In genomic region chr1:34733026-34733913, GRCm38 (mm10) we compare ENCODE assay signal across 26 mouse cellular contexts.
DNase-seq lines count a peak whose midpoint lies in the region; ATAC-seq lines count a peak whose summit lies in the region.
"Had no signal": no experiment of that assay in that cellular context is flagged by ENCODE, and none has a peak within 500 bp of the region (broad histone marks: within the 10 kb centered on the region; RNA-seq: fewer than 3 reads in every experiment).

No protein-coding gene starts in this region.

- H3K4me2 ChIP-seq in hindbrain, embryonic 16.5 days (ENCODE audit: low read length): no peak overlapping the region
- no peak overlapping the region for H3K4me2 ChIP-seq in hindbrain, embryonic 12.5 days (replicated peaks)
- H3K4me2 ChIP-seq in neural tube, embryonic 14.5 days (ENCODE audit: low read depth, low read length): no peak overlapping the region
- H3K4me2 ChIP-seq: embryonic facial prominence, embryonic 12.5 days; embryonic facial prominence, embryonic 15.5 days; forebrain, embryonic 12.5 days; heart, embryonic 12.5 days; heart, embryonic 15.5 days; hindbrain, embryonic 15.5 days had no signal

- H3K36me3 ChIP-seq in hindbrain, embryonic 16.5 days (ENCODE audit: control insufficient read depth, insufficient read depth, low read length): no peaks in the 10 kb centered on the region
- no peaks in the 10 kb centered on the region for H3K36me3 ChIP-seq in hindbrain, embryonic 12.5 days
- no peaks in the 10 kb centered on the region for H3K36me3 ChIP-seq in neural tube, embryonic 14.5 days (ENCODE audit: control insufficient read depth, insufficient read depth, low read length)
- H3K36me3 ChIP-seq: embryonic facial prominence, embryonic 12.5 days; embryonic facial prominence, embryonic 15.5 days; forebrain, embryonic 12.5 days; heart, embryonic 12.5 days; heart, embryonic 15.5 days; hindbrain, embryonic 10.5 days; hindbrain, embryonic 15.5 days had no signal

- DNase-seq in right cerebral cortex, postnatal 10 days (ENCODE audit: low spot score in 2 of 2): peak; percentile 3 to 11
- no peak for DNase-seq in right cerebral cortex, adult 2 months (ENCODE audit: low spot score in 2 of 2)
- DNase-seq in cerebellum, postnatal 10 days: no peak
- DNase-seq: adrenal gland, adult 2 months; adrenal gland, postnatal 14 days; cerebellum, adult 11-12 months; cerebellum, adult 8-10 months; cerebellum, postnatal 25 days; gastrocnemius, postnatal 10 days; gastrocnemius, postnatal 36 days; heart, postnatal 10 days; heart, postnatal 36 days had no signal

- ATAC-seq in hindbrain, embryonic 16.5 days: 0 out of 2 replicates have a peak, but pooled peaks have one; percentile 58
- ATAC-seq in hindbrain, embryonic 12.5 days (ENCODE audit: low FRiP score): no peak
- peak; percentile 74; the same call in 1 of the 2 replicates for ATAC-seq in neural tube, embryonic 14.5 days (ENCODE audit: low read depth)
- ATAC-seq: CD4-positive, CD25-positive, alpha-beta regulatory T cell, adult 4 months; forebrain, embryonic 16.5 days; inflammation-experienced regulatory T-cells, adult 6 months; intestine, embryonic 16.5 days had no signal

- no peaks in the 10 kb centered on the region; the same call in 1 of the 2 replicates for H3K4me1 ChIP-seq in hindbrain, embryonic 16.5 days (ENCODE audit: control insufficient read depth, insufficient read depth, low read depth, low read length)
- no peaks in the 10 kb centered on the region for H3K4me1 ChIP-seq in hindbrain, embryonic 12.5 days
- H3K4me1 ChIP-seq in neural tube, embryonic 14.5 days (ENCODE audit: control insufficient read depth, insufficient read depth, low read length): no peaks in the 10 kb centered on the region
- H3K4me1 ChIP-seq: embryonic facial prominence, embryonic 12.5 days; embryonic facial prominence, embryonic 15.5 days; forebrain, embryonic 12.5 days; hindbrain, embryonic 10.5 days had no signal

- H3K9me3 ChIP-seq in hindbrain, embryonic 16.5 days (ENCODE audit: control insufficient read depth, low read length): no peaks in the 10 kb centered on the region
- H3K9me3 ChIP-seq in hindbrain, embryonic 12.5 days (replicated peaks): no peaks in the 10 kb centered on the region
- H3K9me3 ChIP-seq in neural tube, embryonic 14.5 days (ENCODE audit: control insufficient read depth, low read length): no peaks in the 10 kb centered on the region
- H3K9me3 ChIP-seq: embryonic facial prominence, embryonic 12.5 days; embryonic facial prominence, embryonic 15.5 days; forebrain, embryonic 12.5 days; heart, embryonic 12.5 days; heart, embryonic 15.5 days; hindbrain, embryonic 10.5 days; hindbrain, embryonic 15.5 days had no signal

- H3K4me3 ChIP-seq in hindbrain, embryonic 16.5 days (ENCODE audit: low read length): no peak overlapping the region
- no peak overlapping the region for H3K4me3 ChIP-seq in hindbrain, embryonic 12.5 days
- no peak overlapping the region for H3K4me3 ChIP-seq in neural tube, embryonic 14.5 days (ENCODE audit: low read depth, low read length)
- H3K4me3 ChIP-seq: embryonic facial prominence, embryonic 12.5 days; embryonic facial prominence, embryonic 15.5 days; forebrain, embryonic 12.5 days; heart, embryonic 12.5 days; heart, embryonic 15.5 days; hindbrain, embryonic 10.5 days; hindbrain, embryonic 15.5 days had no signal

- H3K27me3 ChIP-seq in hindbrain, embryonic 16.5 days (replicated peaks; ENCODE audit: control insufficient read depth, insufficient read depth, low read length): no peaks in the 10 kb centered on the region
- no peaks in the 10 kb centered on the region for H3K27me3 ChIP-seq in hindbrain, embryonic 12.5 days
- H3K27me3 ChIP-seq in neural tube, embryonic 14.5 days (ENCODE audit: control insufficient read depth, insufficient read depth, low read length): no peaks in the 10 kb centered on the region
- H3K27me3 ChIP-seq: embryonic facial prominence, embryonic 12.5 days; embryonic facial prominence, embryonic 15.5 days; forebrain, embryonic 12.5 days; heart, embryonic 12.5 days; heart, embryonic 15.5 days; hindbrain, embryonic 15.5 days had no signal

- 62% methylated on average over 17 of the region's 17 CpGs for WGBS in hindbrain, embryonic 16.5 days
- WGBS in hindbrain, embryonic 12.5 days: 83% methylated on average over 17 of the region's 17 CpGs
- 50% methylated on average over 17 of the region's 17 CpGs for WGBS in neural tube, embryonic 14.5 days

- no peak overlapping the region for H3K27ac ChIP-seq in hindbrain, embryonic 16.5 days (ENCODE audit: low read depth, low read length)
- no peak overlapping the region for H3K27ac ChIP-seq in hindbrain, embryonic 12.5 days
- 0 out of 2 replicates have a peak overlapping the region, but pooled peaks have one; percentile 30 for H3K27ac ChIP-seq in neural tube, embryonic 14.5 days (ENCODE audit: low read depth, low read length)
- H3K27ac ChIP-seq: embryonic facial prominence, embryonic 12.5 days; embryonic facial prominence, embryonic 15.5 days; forebrain, embryonic 12.5 days; heart, embryonic 15.5 days; hindbrain, embryonic 10.5 days; hindbrain, embryonic 15.5 days had no signal

- no peak overlapping the region for H3K9ac ChIP-seq in hindbrain, embryonic 16.5 days (ENCODE audit: low read depth, low read length)
- no peak overlapping the region for H3K9ac ChIP-seq in hindbrain, embryonic 12.5 days
- no peak overlapping the region for H3K9ac ChIP-seq in neural tube, embryonic 14.5 days (replicated peaks; ENCODE audit: low read depth, low read length)
- H3K9ac ChIP-seq: embryonic facial prominence, embryonic 12.5 days; embryonic facial prominence, embryonic 15.5 days; forebrain, embryonic 12.5 days; heart, embryonic 12.5 days; heart, embryonic 15.5 days; hindbrain, embryonic 15.5 days had no signal

Comparison
In these comparisons a context has a peak if more than half of its experiments do, and no peak if none do; other contexts are left out.
1. DNase-seq: peak in right cerebral cortex, postnatal 10 days (2 of 2); none in right cerebral cortex, adult 2 months (0 of 2) and cerebellum, postnatal 10 days (0 of 2).